Mouse (Mus musculus): ENCODE results near the gene Ccl21a.
"Not testable (repeated sequence)": the region's sequence is repeated elsewhere in the genome, so short reads cannot be mapped to it uniquely, and the experiment has no call there.

Gene Ccl21a

GRCm38 (mm10) chr4:42773893-42774292 is at the start of gene Ccl21a:
Gene Ccl21a, minus strand, starts transcription at chr4:42773993.
- not testable (repeated sequence) for DNase-seq

- DNase-seq = not testable (repeated sequence)
Observed at GRCm38 (mm10) chr4:42756477-42756876, 17.3 kb downstream of the Ccl21a start, which contains the start of gene Ccl19. Gene Ccl19, minus strand, starts transcription at chr4:42756577.

- not testable (repeated sequence) for DNase-seq
Observed at GRCm38 (mm10) chr4:42735245-42735644, 38.5 kb downstream of the Ccl21a start, which contains the start of gene 4930578G10Rik. Gene 4930578G10Rik, plus strand, starts transcription at chr4:42735545.
